Mouse (Mus musculus) megakaryocyte, embryonic 14.5 days (primary cell): ENCODE results near the gene Slc17a4.

ENCODE experiments used
- FLI1 ChIP-seq: IDR thresholded peaks from 2 replicates; pipeline ENCODE4 v1.6.1; 2012; ENCODE audit warnings: low read length, inconsistent platforms, mixed read lengths
- GATA1 ChIP-seq: IDR thresholded peaks from 3 replicates; pipeline ENCODE4 v1.6.1; 2012; ENCODE audit warnings: mixed read lengths, low read length, inconsistent platforms, borderline replicate concordance

GRCm38 (mm10) chr13:23867405-23867804 lies 47.4 kb downstream of the Slc17a4 start, which contains the start of gene Slc17a1:
- TF ChIP-seq FLI1 (no peak), GATA1 (no peak)
